Mouse (Mus musculus): ENCODE data around the gene Mybpc1.
"Not testable (repeated sequence)": the region's sequence is repeated elsewhere in the genome, so short reads cannot be mapped to it uniquely, and the experiment has no call there.

The Mybpc1 gene

DNA sequence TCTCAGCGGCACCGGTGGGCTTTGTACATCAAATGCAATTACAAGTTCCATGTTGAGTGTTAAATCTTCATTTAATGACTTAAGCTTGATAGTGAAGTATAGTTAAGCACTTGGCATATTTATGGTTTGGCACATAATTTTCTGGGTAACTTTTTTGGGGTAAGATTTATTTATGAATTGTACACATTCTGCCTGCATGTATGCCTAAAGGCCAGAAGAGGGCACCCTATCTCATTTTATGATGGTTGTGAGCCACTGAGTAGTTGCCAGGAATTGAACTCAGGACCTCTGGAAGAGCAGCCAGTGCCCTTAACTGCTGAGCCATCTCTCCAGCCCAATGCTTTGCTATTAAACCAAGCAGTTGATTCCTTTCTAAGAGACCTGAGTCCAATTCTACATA is 52.2 kb downstream of the Mybpc1 start:
- no peak for DNase-seq (ENCODE audit: low read depth, low spot score)

DNA sequence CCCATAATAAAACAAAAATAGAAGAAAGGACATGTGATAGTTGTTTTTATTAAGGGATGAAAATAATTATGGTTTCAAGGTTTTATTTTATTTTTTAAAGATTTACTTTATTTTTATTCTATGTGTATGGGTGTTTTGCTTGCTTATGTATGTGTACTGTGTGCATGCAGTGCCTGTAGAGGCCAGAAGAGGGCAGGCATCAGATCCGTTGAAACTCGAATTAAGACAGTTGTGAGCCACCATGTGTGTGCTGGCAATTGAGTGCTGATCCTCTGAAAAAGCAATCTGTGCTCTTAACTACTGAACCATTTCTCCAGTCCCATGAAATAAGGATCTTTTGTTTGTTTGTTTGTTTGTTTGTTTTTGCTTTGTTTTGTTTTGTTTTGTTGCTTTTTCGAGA is 54.7 kb downstream of the Mybpc1 start:
- DNase-seq (ENCODE audit: low read depth, low spot score), result no peak

DNA sequence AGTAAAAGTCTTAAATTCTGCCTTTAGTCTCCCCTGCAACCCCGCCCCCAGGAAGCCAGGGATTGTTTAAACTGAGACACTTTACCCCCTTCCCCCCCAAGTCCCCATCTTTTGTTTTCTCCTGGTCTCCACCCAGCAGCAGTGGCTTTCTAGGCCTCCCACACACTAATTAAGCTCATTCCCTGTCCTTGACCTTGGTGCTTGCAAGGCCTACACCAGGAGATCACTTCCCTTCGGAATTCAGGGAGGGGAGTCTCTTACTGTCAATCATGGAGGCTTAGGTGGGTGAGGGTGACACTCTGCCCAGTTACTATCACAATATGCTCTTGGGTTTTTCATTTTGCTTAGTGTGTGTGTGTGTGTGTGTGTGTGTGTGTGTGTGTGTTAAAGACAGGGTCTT is 57.3 kb downstream of the Mybpc1 start:
- no peak for DNase-seq (ENCODE audit: low read depth, low spot score)

DNA sequence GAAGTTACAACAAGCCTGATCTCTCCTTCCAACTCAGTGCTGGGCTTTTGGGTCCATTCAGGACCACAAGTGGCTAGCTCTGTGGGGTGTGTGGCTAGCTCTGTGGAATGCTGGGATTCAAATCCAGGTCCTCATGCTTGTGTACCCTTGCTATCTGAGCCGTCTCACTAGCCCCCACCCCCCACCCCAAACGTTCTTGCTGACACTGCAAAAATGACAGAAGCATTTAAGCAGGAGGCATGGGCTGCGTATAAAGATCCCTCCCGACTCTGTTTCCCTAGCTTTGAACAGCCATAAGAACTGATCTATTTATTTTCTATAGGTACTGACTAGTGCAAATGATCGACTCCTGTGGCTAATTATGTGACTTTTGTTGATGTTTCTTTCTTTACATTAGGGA is 74.3 kb downstream of the Mybpc1 start:
- no peak for DNase-seq (ENCODE audit: low read depth, low spot score)

DNA sequence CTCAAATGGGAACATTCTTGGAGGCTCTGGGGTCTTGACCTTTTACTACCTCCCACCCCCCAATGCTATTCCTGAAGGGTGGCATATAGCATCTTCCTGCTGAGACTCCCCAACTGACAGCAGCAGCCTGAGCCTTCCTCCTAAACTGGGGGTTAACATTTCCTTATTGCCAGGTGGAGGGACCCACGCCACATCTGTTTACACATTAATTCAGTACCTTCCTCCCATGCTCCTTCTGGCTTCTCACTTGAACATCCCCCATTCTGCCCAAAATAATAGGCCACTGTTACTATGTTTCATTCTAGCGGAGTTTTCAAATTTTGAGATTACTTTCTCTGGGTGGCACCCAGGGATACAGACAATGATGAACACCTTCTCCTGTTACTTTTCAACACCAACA is 80.9 kb downstream of the Mybpc1 start:
- DNase-seq (ENCODE audit: low read depth, low spot score), result no peak

DNA sequence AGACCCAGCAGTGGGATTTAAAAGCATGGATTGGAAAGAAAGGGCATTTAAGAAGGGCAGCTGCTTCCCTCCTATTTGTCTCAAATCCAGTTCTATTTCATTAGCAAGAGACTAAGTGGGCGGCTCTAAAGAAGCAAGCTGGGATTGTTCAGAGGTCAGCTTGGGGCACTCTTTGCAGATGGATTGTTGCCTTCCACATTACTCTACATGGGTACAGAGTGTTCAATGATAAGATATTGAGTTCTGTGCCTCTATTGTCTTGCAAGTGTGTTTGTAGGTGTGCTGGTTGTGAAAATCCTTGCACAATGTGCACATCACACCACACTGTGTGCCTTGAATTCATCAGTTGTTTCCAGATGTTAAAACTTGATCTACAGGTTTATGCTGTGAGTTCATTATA is 81.7 kb downstream of the Mybpc1 start:
- no peak for DNase-seq (ENCODE audit: low read depth, low spot score)

DNA sequence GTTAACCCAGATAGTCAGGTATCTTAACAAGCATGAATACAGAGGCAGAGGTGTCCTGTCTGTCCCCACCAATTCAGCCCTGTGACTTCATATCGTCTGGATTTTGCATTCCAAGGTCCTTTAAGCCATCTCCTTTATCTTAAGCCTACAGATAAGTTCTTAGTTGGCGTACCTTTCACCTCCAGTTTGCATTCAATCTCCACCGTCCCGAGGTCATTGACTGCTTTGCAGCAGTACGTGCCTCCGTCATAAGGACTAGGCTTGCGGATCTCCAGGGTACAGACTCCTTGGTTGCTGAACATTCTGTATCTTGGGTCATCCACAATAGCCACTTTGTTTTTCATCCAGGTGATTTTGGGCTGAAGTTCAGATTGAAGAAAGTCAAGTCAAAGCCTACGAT is 82.2 kb downstream of the Mybpc1 start:
- no peak for DNase-seq (ENCODE audit: low read depth, low spot score)

DNA sequence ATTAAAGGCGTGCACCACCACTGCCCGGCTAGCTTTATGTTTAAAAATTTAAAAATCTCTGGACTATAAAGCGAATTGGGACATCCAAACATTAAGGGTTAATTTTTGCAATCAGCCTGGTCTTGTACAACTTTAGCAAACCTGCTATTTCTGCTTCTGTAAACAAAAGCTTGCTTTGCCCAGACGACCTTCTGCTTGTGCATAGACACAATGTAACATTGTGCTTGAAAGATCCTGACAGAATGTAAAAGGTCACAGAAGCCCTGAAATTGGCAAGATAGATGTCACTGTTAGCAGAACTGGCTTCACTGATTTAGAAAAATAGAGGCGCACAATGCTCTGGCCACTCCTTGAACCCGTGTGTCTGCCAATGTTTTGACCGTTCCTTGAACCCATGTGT is 89.9 kb downstream of the Mybpc1 start:
- DNase-seq (ENCODE audit: low read depth, low spot score), result not testable (repeated sequence)

DNA sequence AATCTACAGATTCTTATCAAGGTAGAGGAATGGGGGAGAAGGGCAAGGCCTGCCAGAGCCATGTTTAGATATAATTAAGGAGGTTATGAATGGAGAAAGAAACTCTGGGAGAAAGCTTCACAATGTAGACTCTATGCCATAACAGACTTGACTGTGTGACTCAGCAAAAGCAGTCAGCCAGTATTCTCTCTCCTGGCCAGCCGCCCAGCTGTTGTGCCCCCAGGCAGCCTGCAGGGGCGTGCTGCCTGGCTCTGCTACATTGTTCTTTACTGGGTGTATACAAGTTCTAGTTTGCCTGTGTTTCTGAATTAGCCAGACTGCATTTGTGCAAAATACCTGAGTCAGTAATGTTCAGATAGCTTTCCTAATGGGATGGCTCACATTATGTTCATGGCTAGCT is 90.5 kb downstream of the Mybpc1 start:
- no peak for DNase-seq (ENCODE audit: low read depth, low spot score)

DNA sequence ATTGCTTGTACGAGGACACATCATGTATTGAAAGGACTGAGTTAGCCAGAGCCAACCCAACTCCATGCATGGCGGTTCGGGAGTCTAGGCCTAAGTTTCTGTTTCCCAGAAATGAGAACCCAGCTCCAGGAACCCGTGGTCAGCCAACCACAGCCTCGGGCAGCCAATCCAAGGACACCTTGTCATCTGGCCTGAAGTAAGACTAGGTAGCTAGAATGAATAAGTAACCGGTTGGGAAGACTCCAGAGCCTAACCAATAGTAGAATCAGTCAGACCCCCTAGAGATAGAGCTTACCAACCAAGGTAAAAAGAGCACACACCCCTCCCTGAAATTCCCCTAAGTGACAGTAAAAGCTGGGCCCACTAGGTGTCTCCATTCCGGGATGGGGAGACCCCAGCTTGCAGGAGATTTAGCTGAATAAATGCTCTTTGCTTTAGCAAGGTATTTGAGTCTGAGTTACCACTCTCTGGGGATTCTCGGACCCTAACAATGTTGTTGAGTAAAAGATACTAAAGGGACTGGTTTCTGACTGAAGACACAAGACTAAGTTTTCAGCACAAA is 91.3 kb downstream of the Mybpc1 start:
- DNase-seq (ENCODE audit: low read depth, low spot score), result no peak

DNA sequence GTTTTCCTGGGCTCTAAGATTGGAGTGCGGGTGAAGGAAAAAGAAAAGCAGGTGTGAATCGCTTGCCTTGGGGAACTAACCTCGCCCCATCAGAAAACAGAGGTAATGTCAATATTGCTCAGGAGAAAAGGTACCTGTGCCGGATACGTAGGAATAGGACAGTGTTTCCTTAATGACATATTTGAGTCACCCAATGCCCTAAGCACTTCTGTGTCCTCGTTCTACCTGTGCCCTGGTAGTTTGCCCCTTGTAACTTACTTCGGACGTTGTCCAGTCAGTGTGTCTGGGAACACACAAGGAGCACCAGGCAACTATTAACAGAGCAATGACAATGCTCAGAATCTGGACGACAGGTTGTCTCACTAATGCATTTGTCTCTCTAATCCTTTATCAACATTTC is 93.6 kb downstream of the Mybpc1 start:
- no peak for DNase-seq (ENCODE audit: low read depth, low spot score)

DNA sequence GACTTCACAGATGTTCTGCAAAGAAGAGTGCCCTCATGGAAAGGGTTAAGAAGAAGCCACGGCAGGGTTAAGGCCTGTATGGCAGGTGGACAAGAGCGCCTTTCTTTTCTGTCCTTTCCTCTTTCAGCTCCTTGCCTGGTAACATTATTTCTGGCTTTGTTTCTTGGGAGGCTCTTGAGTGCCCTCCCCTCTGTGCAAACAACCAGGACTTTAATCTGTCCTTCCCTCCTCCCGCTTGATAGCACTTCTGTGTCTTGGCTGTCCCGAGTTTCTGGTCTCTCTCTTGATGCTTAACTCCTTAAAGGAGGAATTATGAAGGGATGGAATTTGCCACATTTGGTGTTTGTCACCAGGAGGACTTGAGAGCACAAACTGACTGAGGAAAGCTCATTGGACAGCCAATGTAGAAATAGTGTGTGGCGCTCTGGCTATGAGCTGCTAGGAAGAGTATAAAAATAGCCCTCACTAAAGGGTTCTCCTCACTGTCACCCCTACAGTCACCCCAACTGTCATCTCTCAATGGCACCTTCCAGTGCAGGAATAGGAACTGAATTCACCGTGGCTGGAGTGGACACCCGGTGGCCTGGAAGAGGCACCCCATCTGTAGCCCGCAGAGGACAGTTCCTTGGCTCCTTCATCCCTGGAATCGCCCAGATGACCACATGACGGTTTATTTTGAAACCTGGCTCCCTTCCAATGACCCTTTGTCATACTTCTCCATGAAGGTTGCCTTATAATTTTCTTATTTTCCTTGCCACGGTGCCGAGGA is 94.3 kb downstream of the Mybpc1 start:
- DNase-seq (ENCODE audit: low read depth, low spot score), result no peak

DNA sequence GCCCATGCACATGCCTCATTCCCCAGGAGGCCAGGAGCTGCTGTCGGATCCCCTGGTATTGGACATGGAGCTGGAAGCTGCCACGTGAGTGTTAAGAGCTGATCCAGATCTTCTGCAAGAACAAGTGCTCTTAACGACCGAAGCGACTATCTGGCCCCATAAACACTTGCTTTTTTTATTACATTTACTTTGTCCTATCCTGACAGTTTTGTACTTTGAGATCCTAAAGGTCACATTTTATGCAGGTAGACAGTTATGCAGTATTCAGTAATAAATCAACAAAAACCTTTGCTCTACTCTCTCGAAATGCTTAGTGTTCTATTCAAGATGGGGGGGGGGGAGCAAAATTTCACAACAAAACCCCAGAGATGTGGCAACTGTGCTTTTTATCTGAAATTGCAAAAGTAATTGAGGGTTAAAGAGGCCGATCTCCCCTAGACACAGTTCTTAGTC is 97.2 kb downstream of the Mybpc1 start:
- no peak for DNase-seq (ENCODE audit: low read depth, low spot score)

DNA sequence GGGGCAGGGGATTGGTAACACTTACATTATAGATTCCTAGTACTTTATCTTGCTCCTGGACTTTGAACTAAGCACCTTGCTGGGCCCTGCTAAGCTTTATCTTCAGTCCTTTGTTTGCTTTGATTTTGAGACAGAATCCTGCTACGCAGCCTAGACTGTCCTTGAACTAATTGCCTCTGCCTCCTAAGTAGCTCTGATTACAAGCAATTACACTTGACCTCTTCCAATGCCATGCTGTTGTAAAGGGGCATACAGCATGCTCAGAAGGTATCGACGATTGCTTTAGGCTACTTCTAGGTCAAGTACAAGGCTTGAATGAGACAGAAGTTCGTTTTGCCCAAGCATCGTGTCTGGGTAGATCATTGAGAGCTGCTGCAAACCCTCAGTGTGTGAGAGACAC is 99.7 kb downstream of the Mybpc1 start:
- no peak for DNase-seq (ENCODE audit: low read depth, low spot score)

DNA sequence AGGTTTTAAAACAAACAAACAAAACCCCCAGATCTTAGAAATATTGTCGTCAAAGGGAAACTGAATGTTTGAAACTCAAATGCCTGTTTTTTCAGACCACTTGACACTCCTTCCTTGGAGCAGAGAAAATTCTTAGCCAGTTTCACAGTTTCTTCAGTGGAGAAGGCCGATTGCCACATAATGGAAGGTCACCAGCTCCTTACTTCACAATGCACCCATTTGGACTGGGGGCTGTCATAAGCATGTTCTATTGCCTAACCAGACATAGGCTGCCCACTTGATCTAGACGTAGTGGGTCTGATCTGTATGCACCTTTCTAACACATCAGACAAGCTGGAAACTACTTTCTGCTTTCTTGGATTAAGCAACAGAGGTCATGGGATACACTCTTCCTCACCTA is 100.5 kb downstream of the Mybpc1 start:
- DNase-seq (ENCODE audit: low read depth, low spot score), result no peak

DNA sequence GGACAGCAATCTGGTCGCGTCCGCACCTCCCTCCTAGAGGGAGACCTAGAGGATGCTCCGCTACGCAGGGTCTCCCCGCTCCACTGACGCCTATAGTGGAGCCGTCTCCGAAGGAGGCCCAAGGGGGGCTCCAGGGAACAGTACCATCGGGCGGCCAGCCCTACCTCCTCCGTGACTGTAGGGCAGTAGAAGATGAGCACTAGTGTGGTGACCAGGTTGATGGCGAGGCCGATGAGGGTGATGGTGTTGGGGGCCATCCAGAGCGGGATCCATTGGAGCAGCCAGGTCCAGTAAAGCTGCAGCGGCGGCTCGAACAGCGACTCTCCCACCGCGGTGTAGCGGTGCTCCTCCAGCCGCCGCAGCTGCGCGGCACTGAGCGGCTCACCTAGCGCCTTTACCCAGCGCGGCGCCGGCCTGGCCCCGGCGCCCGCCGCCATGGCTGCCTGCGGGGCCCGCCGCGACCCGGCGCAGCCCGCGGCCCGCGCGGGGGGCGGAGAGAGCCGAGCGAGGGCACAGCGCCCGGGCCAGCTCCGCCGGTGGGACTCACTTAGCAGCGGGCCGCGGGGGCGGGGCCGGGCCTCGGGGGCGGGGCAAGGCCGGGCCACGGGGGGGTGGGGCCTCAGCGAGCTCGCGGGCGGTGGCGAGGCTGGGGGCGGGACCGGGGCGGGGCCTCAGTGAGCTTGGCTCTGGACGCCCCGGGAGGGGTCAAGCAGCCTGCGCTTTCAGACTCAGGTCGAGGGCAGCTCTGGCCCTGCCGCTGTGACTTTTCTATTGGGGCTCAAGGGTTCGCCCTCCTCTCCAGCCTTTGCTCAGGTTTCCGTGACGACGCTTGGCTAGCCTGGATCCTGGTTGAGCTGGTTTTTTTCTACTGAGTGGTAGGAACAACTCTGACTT is 101.3 kb downstream of the Mybpc1 start, which contains the start of gene Chpt1:
TSS of gene Chpt1 (minus strand) at position 653 of the 894 bp plus-strand sequence.
- peak; percentile 78 for DNase-seq (ENCODE audit: low read depth, low spot score)

DNA sequence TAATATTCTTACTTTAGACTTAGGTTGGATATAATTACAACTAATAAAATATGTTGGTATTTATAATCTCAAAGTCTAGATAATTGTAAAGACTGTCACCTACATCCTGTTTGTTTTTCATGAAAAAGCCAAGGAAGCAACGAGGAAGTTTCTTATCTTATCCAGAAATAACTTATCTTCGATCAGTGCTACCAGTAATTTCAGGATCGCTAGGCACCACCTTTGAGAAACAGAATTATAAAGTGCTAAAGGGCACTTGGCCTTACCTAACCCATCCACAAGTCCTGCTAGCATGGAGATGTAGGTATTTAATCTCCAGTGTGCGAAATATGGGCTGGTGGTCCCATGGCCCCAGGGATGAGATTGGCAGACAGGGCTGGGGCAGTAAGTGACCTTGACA is 102.0 kb downstream of the Mybpc1 start:
- DNase-seq (ENCODE audit: low read depth, low spot score), result no peak

DNA sequence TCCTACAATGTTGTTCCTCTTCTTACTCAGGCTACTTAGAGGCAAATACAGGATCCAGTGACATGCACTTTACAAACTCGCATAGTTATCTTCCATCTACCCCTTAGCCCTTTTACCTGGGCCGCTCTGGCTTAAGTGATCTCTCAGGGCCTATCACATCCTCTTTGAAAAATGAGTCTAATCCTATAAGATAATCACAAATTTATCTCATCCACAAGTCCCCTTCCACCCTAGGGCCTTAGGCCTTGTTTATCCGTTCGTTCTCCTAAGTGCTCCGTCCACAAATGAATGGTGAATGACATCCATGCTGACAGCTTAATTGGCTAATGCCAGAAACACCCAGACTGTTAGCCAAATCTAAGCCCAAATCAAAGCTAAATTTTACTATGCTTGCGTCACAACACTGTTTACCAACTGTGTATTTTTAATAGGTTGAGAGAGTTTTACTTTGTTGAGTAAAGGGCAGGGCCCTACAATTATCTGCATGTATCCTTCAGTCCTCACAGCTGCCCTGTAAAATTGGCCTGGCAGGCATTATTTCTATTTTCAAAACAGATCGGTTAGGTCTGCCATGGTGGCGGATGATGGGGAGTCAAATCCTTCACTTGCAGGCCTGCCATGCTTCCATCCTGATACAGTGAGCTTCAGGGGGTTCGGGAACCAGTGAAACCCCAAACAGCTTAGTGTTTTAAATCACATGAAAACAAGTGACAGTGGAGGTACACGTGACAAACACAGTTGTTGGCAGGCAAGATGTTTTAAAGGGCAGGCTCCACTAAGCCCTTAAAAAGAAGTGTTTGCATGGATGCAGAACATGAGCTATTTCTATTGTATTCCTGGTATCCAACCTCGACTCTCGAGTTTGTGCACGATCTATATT is 102.8 kb downstream of the Mybpc1 start:
- no peak for DNase-seq (ENCODE audit: low read depth, low spot score)

DNA sequence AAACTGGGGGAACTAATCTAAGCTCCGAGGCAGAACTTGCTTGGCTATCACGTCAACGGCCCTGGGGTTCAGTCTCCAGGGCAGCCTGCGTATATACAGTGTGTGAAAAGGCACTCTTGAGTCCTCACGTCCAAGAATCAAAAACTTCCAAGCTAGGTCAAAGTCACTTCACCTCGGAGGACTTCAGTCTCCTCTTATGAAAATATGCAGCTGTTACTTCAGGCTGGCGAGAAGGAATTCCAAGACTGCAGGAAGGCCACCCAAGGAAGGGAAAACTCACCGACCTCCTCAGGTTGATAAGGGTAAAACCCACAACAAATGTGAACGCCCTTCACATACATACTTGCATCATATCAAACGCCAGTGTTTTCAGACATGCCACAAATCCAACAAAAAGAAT is 103.6 kb downstream of the Mybpc1 start:
- DNase-seq (ENCODE audit: low read depth, low spot score), result no peak

DNA sequence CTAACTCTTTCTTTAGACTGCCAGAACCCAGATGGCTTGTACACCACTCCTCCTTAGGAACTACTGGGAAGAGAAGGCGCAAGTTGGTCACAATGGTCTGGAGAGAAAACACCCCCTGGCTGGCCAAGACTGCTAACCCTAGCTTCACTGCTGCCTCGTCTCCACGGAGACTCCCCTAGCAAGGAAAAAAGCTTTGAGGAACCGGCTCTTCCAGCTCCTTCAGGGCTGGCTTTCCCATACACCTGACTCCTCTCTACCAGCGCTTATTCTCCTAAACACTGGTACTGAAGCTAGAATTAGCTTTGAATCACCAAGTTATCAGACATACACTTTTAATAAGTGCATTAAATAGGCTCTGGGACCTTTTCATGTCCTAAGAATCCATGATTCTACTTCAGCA is 105.0 kb downstream of the Mybpc1 start:
- no peak for DNase-seq (ENCODE audit: low read depth, low spot score)

DNA sequence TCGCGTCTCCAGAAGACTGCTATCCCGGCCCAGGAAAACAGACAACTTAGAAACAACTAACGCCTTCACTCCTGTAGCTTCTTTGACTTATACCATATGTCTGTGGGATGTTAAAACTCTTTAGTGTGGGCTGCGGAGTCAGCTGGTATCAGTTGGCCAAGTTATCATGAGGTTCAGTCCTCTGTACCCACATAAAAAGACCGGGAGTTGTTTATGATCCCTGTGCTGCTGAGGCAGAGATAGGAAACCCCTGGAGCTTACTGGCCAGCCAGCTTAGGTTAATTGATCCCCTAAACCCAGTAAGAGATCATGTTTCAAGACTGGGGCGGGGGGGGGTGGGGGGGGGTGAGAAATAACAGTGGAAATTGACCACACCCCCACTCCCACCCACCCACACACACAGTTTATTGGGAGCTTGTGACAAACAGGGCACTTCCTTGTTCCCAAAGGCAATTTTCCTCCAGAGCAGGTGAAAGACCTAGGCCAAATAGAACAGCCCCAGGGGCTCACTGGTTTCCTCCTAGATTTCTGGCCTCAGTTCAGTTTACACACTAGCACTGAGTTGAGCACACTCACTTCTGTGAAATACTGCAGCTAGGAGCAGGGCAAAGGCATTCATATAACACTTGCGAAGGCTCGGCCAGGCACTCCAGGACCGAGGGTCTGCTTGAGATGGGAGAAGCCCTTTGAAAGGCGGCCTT is 107.9 kb downstream of the Mybpc1 start:
- no peak for DNase-seq (ENCODE audit: low read depth, low spot score)

Measured in retina, adult 2 months (tissue).